Mouse (Mus musculus) MEL (cell line): Measurements from ENCODE around the gene Elmod1. TPM values are rescaled to one million over a fixed set of nuclear protein-coding genes. Genes with fewer than 3 reads are reported as not detected.

ENCODE experiments used
- DNase-seq: peaks from one replicate; pipeline ENCODE4 v3.0.0; 2011; ENCODE audit warnings: low read depth, low spot score
- H3K27ac ChIP-seq: 2 replicates; pipeline ENCODE4 v1.5.1; 2012; ENCODE audit warnings: low read depth, mild to moderate bottlenecking, control low read depth, low read length, moderate library complexity; ENCODE audit not compliant: control insufficient read depth
- H3K27me3 ChIP-seq, 2 experiments: fragments of 150-350 bp in 1 of 2; sonication (generic) in 1 of 2; 2 replicates each; pipeline ENCODE4 v1.6.1; 2012; ENCODE audit warnings: low read length in 2 of 2, mild to moderate bottlenecking in 2 of 2, improper control_type of control experiment in 1 of 2, moderate library complexity in 1 of 2; ENCODE audit not compliant: insufficient read depth in 2 of 2, control insufficient read depth in 1 of 2
- H3K36me3 ChIP-seq, 2 experiments: 2 replicates each; pipeline ENCODE4 v1.6.1; 2012 to 2014; ENCODE audit warnings: low read length in 2 of 2, improper control_type of control experiment in 1 of 2, inconsistent platforms in 1 of 2, mild to moderate bottlenecking in 1 of 2; ENCODE audit not compliant: insufficient read depth in 2 of 2, control insufficient read depth in 1 of 2
- H3K4me1 ChIP-seq, 2 experiments: fragments of 150-350 bp in 1 of 2; sonication (generic) in 1 of 2; 2 replicates each; pipeline ENCODE4 v1.6.1; 2012; ENCODE audit warnings: low read length in 2 of 2, improper control_type of control experiment in 1 of 2, mild to moderate bottlenecking in 1 of 2; ENCODE audit not compliant: insufficient read depth in 2 of 2, control insufficient read depth in 1 of 2
- H3K4me3 ChIP-seq, 2 experiments: fragments of 150-350 bp in 1 of 2; sonication (generic) in 1 of 2; 2 replicates each; pipeline ENCODE4 v1.5.1; 2012; ENCODE audit warnings: low read depth in 2 of 2, low read length in 2 of 2, mild to moderate bottlenecking in 2 of 2, moderate library complexity in 2 of 2, control low read depth in 1 of 2, improper control_type of control experiment in 1 of 2; ENCODE audit not compliant: control insufficient read depth in 1 of 2, insufficient read depth in 1 of 2
- H3K79me2 ChIP-seq: 2 replicates; pipeline ENCODE4 v1.6.1; 2012; ENCODE audit warnings: mild to moderate bottlenecking, low read length, moderate library complexity; ENCODE audit not compliant: control insufficient read depth, poor library complexity, insufficient read depth
- H3K9ac ChIP-seq: 2 replicates; pipeline ENCODE4 v1.6.1; 2012; ENCODE audit warnings: low read depth, mild to moderate bottlenecking, control low read depth, low read length, moderate library complexity; ENCODE audit not compliant: control insufficient read depth, poor library complexity, severe bottlenecking
- H3K9me3 ChIP-seq: fragments of 150-350 bp; sonication (generic); replicated peaks from 2 replicates; pipeline ENCODE4 v1.6.1; 2012; ENCODE audit warnings: mild to moderate bottlenecking, low read length, improper control_type of control experiment, moderate library complexity; ENCODE audit not compliant: insufficient read depth
- ELF1 ChIP-seq: IDR thresholded peaks from 2 replicates; pipeline ENCODE4 v1.6.1; 2014; ENCODE audit warnings: low read depth, mild to moderate bottlenecking, inconsistent platforms, low read length, improper control_type of control experiment, moderate library complexity
- EP300 ChIP-seq, 2 experiments: IDR thresholded peaks; 2 replicates each; pipeline ENCODE4 v1.6.1; 2011; ENCODE audit warnings: improper control_type of control experiment in 2 of 2, low read length in 2 of 2, low read depth in 1 of 2, mild to moderate bottlenecking in 1 of 2
- GATA1 ChIP-seq: IDR thresholded peaks from 2 replicates; pipeline ENCODE4 v1.6.1; 2011; ENCODE audit warnings: low read depth, low read length, improper control_type of control experiment
- HCFC1 ChIP-seq: IDR thresholded peaks from 2 replicates; pipeline ENCODE4 v1.6.1; 2012; ENCODE audit warnings: low read depth, mild to moderate bottlenecking, inconsistent platforms, low read length, improper control_type of control experiment, moderate library complexity
- JUND ChIP-seq: IDR thresholded peaks from 2 replicates; pipeline ENCODE4 v1.6.1; 2011; ENCODE audit warnings: low read depth, mild to moderate bottlenecking, improper control_type of control experiment, low read length
- MAFK ChIP-seq: IDR thresholded peaks from 2 replicates; pipeline ENCODE4 v1.6.1; 2011; ENCODE audit warnings: low read depth, mild to moderate bottlenecking, low read length, improper control_type of control experiment, borderline replicate concordance
- MAX ChIP-seq: IDR thresholded peaks from 2 replicates; pipeline ENCODE4 v1.6.1; 2011; ENCODE audit warnings: low read length, improper control_type of control experiment
- MYC ChIP-seq: IDR thresholded peaks from 2 replicates; pipeline ENCODE4 v1.6.1; 2011; ENCODE audit warnings: low read depth, mild to moderate bottlenecking, low read length, improper control_type of control experiment, moderate library complexity
- NELFE ChIP-seq: IDR thresholded peaks from 2 replicates; pipeline ENCODE4 v1.6.1; 2011; ENCODE audit warnings: low read depth, low read length, improper control_type of control experiment
- POLR2A ChIP-seq, 2 experiments: IDR thresholded peaks; 2 replicates each; pipeline ENCODE4 v1.6.1; 2011 to 2012; ENCODE audit warnings: low read length in 2 of 2, mild to moderate bottlenecking in 2 of 2, control low read depth in 1 of 2, improper control_type of control experiment in 1 of 2, low read depth in 1 of 2, moderate library complexity in 1 of 2; ENCODE audit not compliant: control insufficient read depth in 1 of 2, insufficient read depth in 1 of 2, poor library complexity in 1 of 2
- POLR2AphosphoS5 ChIP-seq: IDR thresholded peaks from 2 replicates; pipeline ENCODE4 v1.6.1; 2012; ENCODE audit warnings: low read depth, borderline replicate concordance, mild to moderate bottlenecking, inconsistent platforms, low read length, moderate library complexity, mixed read lengths
- RAD21 ChIP-seq: IDR thresholded peaks from 2 replicates; pipeline ENCODE4 v1.6.1; 2011; ENCODE audit warnings: mild to moderate bottlenecking, low read depth, low read length, improper control_type of control experiment
- RCOR1 ChIP-seq: IDR thresholded peaks from 2 replicates; pipeline ENCODE4 v1.6.1; 2012; ENCODE audit warnings: low read depth, mild to moderate bottlenecking, inconsistent platforms, low read length, improper control_type of control experiment
- TBP ChIP-seq: IDR thresholded peaks from 2 replicates; pipeline ENCODE4 v1.8.0; 2011; ENCODE audit warnings: low read depth, low read length, improper control_type of control experiment
- TCF12 ChIP-seq: IDR thresholded peaks from 2 replicates; pipeline ENCODE4 v1.6.1; 2014; ENCODE audit warnings: low read depth, mild to moderate bottlenecking, inconsistent platforms, low read length, improper control_type of control experiment, moderate library complexity
- USF1 ChIP-seq: IDR thresholded peaks from 2 replicates; pipeline ENCODE4 v1.6.1; 2014; ENCODE audit warnings: low read depth, mild to moderate bottlenecking, inconsistent platforms, low read length, improper control_type of control experiment, moderate library complexity
- USF2 ChIP-seq, 2 experiments: IDR thresholded peaks; 2 replicates each; pipeline ENCODE4 v1.6.1; 2011 to 2012; ENCODE audit warnings: improper control_type of control experiment in 2 of 2, low read length in 2 of 2, borderline replicate concordance in 1 of 2, inconsistent platforms in 1 of 2, low read depth in 1 of 2, mild to moderate bottlenecking in 1 of 2; ENCODE audit not compliant: insufficient read depth in 1 of 2
- ZMIZ1 ChIP-seq: IDR thresholded peaks from 2 replicates; pipeline ENCODE4 v1.6.1; 2012; ENCODE audit warnings: low read depth, mild to moderate bottlenecking, inconsistent platforms, low read length, improper control_type of control experiment, moderate library complexity
- polyA plus RNA-seq, 2 experiments: library from polyadenylated mRNA; stranded (reverse) in 1 of 2; unstranded in 1 of 2; fragments of >175 nt in 1 of 2; fragments of >200 nt in 1 of 2; gene quantifications; 2 replicates each; pipeline versions ENCODE4 v1.2.1 to v1.2.4; 2012; ENCODE audit warnings: low replicate concordance in 2 of 2, low read depth in 1 of 2; ENCODE audit not compliant: insufficient read length in 2 of 2, insufficient read depth in 1 of 2, missing spikeins in 1 of 2
- total RNA-seq: library from RNA; depleted of rRNA; stranded (reverse); fragments of 300-350 nt; gene quantifications from 2 replicates; pipeline ENCODE4 v1.2.3, GENCODE M21; 2012; rRNA removed

Elmod1 gene
- total and polyA plus RNA-seq, 3 experiments: not detected

- TF ChIP-seq MYC: no peak
- no peak for TF ChIP-seq USF2 (IDR thresholded peaks at IDR 0.05; ENCODE audit: borderline replicate concordance in 1 of 2, insufficient read depth in 1 of 2, low read depth in 1 of 2, low read length in 2 of 2)
- TF ChIP-seq EP300 (IDR thresholded peaks at IDR 0.05; ENCODE audit: low read depth in 1 of 2, low read length in 2 of 2): no peak
- no peak for TF ChIP-seq ELF1
- TF ChIP-seq ZMIZ1: no peak
- TF ChIP-seq POLR2AphosphoS5: no peak
- no peak for TF ChIP-seq MAX
- TF ChIP-seq MAFK: no peak
- no peak for TF ChIP-seq TBP
- no peak for TF ChIP-seq TCF12
- TF ChIP-seq NELFE: no peak
- TF ChIP-seq RAD21: no peak
- no peak for TF ChIP-seq HCFC1
- no peak for TF ChIP-seq GATA1
- TF ChIP-seq POLR2A (IDR thresholded peaks at IDR 0.05; ENCODE audit: control insufficient read depth in 1 of 2, insufficient read depth in 1 of 2, low read depth in 1 of 2, low read length in 2 of 2, poor library complexity in 1 of 2): no peak
- no peak for TF ChIP-seq USF1
- no peak for TF ChIP-seq RCOR1
- no peak for TF ChIP-seq JUND
- H3K4me1 ChIP-seq: no peaks in the 10 kb centered on the region
- H3K9ac ChIP-seq: no peak overlapping the region
- H3K36me3 ChIP-seq: no peaks in the 10 kb centered on the region
- no peaks in the 10 kb centered on the region for H3K79me2 ChIP-seq
- H3K9me3 ChIP-seq: no peaks in the 10 kb centered on the region
- DNase-seq: no peak
- H3K27ac ChIP-seq: no peak overlapping the region
- no peaks in the 10 kb centered on the region for H3K27me3 ChIP-seq
- no peak overlapping the region for H3K4me3 ChIP-seq
These were observed 101.9 kb downstream of the Elmod1 start for GRCm38 (mm10) chr9:53873239-53873638.

Other genes starting within 250 kb of the Elmod1 start
- gene Slc35f2, start 203.8 kb downstream of the Elmod1 start, total RNA-seq: not detected in 2 replicates
- not detected for gene Slc35f2, start 203.8 kb downstream of the Elmod1 start, polyA plus RNA-seq
- not detected in 2 replicates for gene Sln, start 125.1 kb downstream of the Elmod1 start, total RNA-seq
- gene Sln, start 125.1 kb downstream of the Elmod1 start, polyA plus RNA-seq: not detected
- gene Tnfaip8l3, start 93.1 kb upstream of the Elmod1 start, total RNA-seq: not detected in 2 replicates
- not detected for gene Tnfaip8l3, start 93.1 kb upstream of the Elmod1 start, polyA plus RNA-seq